Mouse (Mus musculus): ENCODE results near the gene Agfg2. TPM values are rescaled to one million over a fixed set of nuclear protein-coding genes. Genes with fewer than 3 reads are reported as not detected.

The Agfg2 gene
- polyA plus RNA-seq, 1 experiment from 2014 or later, result 13.6 TPM

GRCm38 (mm10) chr5:137600619-137601364, 83.7 kb downstream of the Agfg2 start, which contains the start of gene Mospd3:
Gene Mospd3, minus strand, starts transcription at chr5:137601058.
- Histone ChIP-seq H3K36me3 (ENCODE audit: control insufficient read depth, insufficient read depth, low read length) (peaks cover 2% of the 10 kb centered on the region; the same call in 1 of the 2 replicates), H3K4me3 (ENCODE audit: low read depth, low read length) (peak within 1 kb of the TSS; percentile 40), H3K27ac (ENCODE audit: low read depth, low read length) (peak within 1 kb of the TSS; percentile 65; the same call in 1 of the 2 replicates), H3K27me3 (ENCODE audit: control insufficient read depth, insufficient read depth, low read length) (no peaks in the 10 kb centered on the region), H3K9me3 (ENCODE audit: control insufficient read depth, low read length) (no peaks in the 10 kb centered on the region), H3K4me1 (ENCODE audit: control insufficient read depth, insufficient read depth, low read length) (peaks cover 10% of the 10 kb centered on the region; the same call in 1 of the 2 replicates), H3K4me2 (ENCODE audit: low read depth) (peak within 1 kb of the TSS; percentile 75), H3K9ac (ENCODE audit: low read length) (peak within 1 kb of the TSS; percentile 69)
- ATAC-seq (ENCODE audit: insufficient read depth, low FRiP score, low TSS enrichment) (peak; percentile 95), DNase-seq (ENCODE audit: low spot score) (peak; percentile 96)
- 0% methylated on average over 41 of the region's 41 CpGs for WGBS

Other genes starting within 250 kb of the Agfg2 start
- gene Zan, start 207.7 kb downstream of the Agfg2 start, polyA plus RNA-seq (2014; fragmentation: Nextera tagmentation; extraction: Ambion mirVana), result 0.05 TPM in 1 of 2 replicates, not detected in the other
- 53.9 and 57.9 TPM in 2 replicates for gene Pop7, start 182.2 kb downstream of the Agfg2 start, polyA plus RNA-seq (2014; fragmentation: Nextera tagmentation; extraction: Ambion mirVana)
- gene Gigyf1, start 166.2 kb downstream of the Agfg2 start, polyA plus RNA-seq (2014; fragmentation: Nextera tagmentation; extraction: Ambion mirVana), result 9.5 and 10.6 TPM in 2 replicates
- gene Epo, start 151.5 kb downstream of the Agfg2 start, polyA plus RNA-seq (2014; fragmentation: Nextera tagmentation; extraction: Ambion mirVana), result 0.34 and 0.51 TPM in 2 replicates
- 449 and 479 TPM in 2 replicates for gene Gnb2, start 151.2 kb downstream of the Agfg2 start, polyA plus RNA-seq (2014; fragmentation: Nextera tagmentation; extraction: Ambion mirVana)
- gene Actl6b, start 131.2 kb downstream of the Agfg2 start, polyA plus RNA-seq (2014; fragmentation: Nextera tagmentation; extraction: Ambion mirVana), result 38.6 and 40.0 TPM in 2 replicates
- 0.97 and 1.2 TPM in 2 replicates for gene Tfr2, start 114.9 kb downstream of the Agfg2 start, polyA plus RNA-seq (2014; fragmentation: Nextera tagmentation; extraction: Ambion mirVana)
- 27.8 and 28.5 TPM in 2 replicates for gene Mospd3, start 83.7 kb downstream of the Agfg2 start, polyA plus RNA-seq (2014; fragmentation: Nextera tagmentation; extraction: Ambion mirVana)
- gene Pcolce, start 70.9 kb downstream of the Agfg2 start, polyA plus RNA-seq (2014; fragmentation: Nextera tagmentation; extraction: Ambion mirVana), result 75.5 and 91.9 TPM in 2 replicates
- gene Fbxo24, start 55.7 kb downstream of the Agfg2 start, polyA plus RNA-seq (2014; fragmentation: Nextera tagmentation; extraction: Ambion mirVana), result 0.21 TPM in 1 of 2 replicates, not detected in the other
- gene Lrch4, start 55.6 kb downstream of the Agfg2 start, polyA plus RNA-seq (2014; fragmentation: Nextera tagmentation; extraction: Ambion mirVana), result 31.6 and 39.0 TPM in 2 replicates
- 6.7 and 8.2 TPM in 2 replicates for gene Gm20605, start 55.6 kb downstream of the Agfg2 start, polyA plus RNA-seq (2014; fragmentation: Nextera tagmentation; extraction: Ambion mirVana)
- gene Sap25, start 43.4 kb downstream of the Agfg2 start, polyA plus RNA-seq (2014; fragmentation: Nextera tagmentation; extraction: Ambion mirVana), result 5.6 and 6.0 TPM in 2 replicates
- 0.12 and 0.24 TPM in 2 replicates for gene Irs3, start 39.0 kb downstream of the Agfg2 start, polyA plus RNA-seq (2014; fragmentation: Nextera tagmentation; extraction: Ambion mirVana)
- gene Nyap1, start 56.9 kb upstream of the Agfg2 start, polyA plus RNA-seq (2014; fragmentation: Nextera tagmentation; extraction: Ambion mirVana), result 3.8 and 4.4 TPM in 2 replicates
- gene Tsc22d4, start 61.0 kb upstream of the Agfg2 start, polyA plus RNA-seq (2014; fragmentation: Nextera tagmentation; extraction: Ambion mirVana), result 73.9 and 75.6 TPM in 2 replicates
- 71.1 and 71.2 TPM in 2 replicates for gene Ppp1r35, start 94.1 kb upstream of the Agfg2 start, polyA plus RNA-seq (2014; fragmentation: Nextera tagmentation; extraction: Ambion mirVana)
- gene Mepce, start 102.9 kb upstream of the Agfg2 start, polyA plus RNA-seq (2014; fragmentation: Nextera tagmentation; extraction: Ambion mirVana), result 10.0 and 10.7 TPM in 2 replicates
- gene Zcwpw1, start 103.1 kb upstream of the Agfg2 start, polyA plus RNA-seq (2014; fragmentation: Nextera tagmentation; extraction: Ambion mirVana), result 11.4 and 11.5 TPM in 2 replicates
- 0.33 and 0.84 TPM in 2 replicates for gene Pilra, start 151.6 kb upstream of the Agfg2 start, polyA plus RNA-seq (2014; fragmentation: Nextera tagmentation; extraction: Ambion mirVana)
- gene Pilrb1, start 173.4 kb upstream of the Agfg2 start, polyA plus RNA-seq (2014; fragmentation: Nextera tagmentation; extraction: Ambion mirVana), result not detected in 2 replicates
- not detected in 2 replicates for gene Pilrb2, start 187.1 kb upstream of the Agfg2 start, polyA plus RNA-seq (2014; fragmentation: Nextera tagmentation; extraction: Ambion mirVana)
- gene Cyp3a13, start 236.9 kb upstream of the Agfg2 start, polyA plus RNA-seq (2014; fragmentation: Nextera tagmentation; extraction: Ambion mirVana), result 0.08 TPM in 1 of 2 replicates, not detected in the other

All from neural tube, embryonic 11.5 days (tissue).